Mouse (Mus musculus): ENCODE data around the gene Tgfbr1. TPM values are rescaled to one million over a fixed set of nuclear protein-coding genes. Genes with fewer than 3 reads are reported as not detected.

Tgfbr1 gene
- 79.5 TPM for polyA plus RNA-seq (2014; fragmentation: Illumina TruSeq; extraction: RNeasy Lipid Tissue Mini Kit (QIAGEN cat#74804); ENCODE audit: low read depth, low replicate concordance)

DNA sequence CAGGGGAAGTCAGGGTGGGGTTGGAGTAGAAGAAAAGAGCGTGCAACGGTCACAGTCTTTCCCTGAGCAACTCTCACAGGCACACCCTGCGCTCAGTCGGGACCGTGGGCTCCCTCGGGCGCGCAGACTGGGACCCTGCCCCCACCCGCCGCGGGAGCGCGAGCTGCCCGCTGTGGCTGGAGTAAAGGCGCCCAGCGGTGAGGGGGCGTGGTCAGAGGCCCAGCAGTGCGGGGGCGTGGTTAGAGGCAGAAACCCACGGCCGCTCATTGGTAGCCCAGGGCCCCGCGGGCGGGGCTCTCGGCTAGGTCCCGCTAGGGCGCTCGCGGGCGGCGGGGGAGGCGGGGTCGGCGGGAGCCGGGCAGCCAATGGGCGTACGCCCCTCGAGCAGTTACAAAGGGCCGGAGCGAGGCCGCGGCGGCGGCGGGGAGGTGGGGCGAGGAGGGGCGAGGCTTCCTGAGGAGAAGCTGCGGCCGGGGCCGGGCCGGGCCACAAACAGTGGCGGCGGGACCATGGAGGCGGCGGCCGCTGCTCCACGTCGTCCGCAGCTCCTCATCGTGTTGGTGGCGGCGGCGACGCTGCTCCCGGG is at the start of gene Tgfbr1:
TSS of gene Tgfbr1 (plus strand) at position 420 of the 586 bp plus-strand sequence.

Other genes starting within 250 kb of the Tgfbr1 start
- 6.7 TPM for gene Col15a1, start 145.1 kb upstream of the Tgfbr1 start, polyA plus RNA-seq (2014; fragmentation: Illumina TruSeq; extraction: RNeasy Lipid Tissue Mini Kit (QIAGEN cat#74804); ENCODE audit: low read depth, low replicate concordance)
- gene Alg2, start 121.1 kb downstream of the Tgfbr1 start, polyA plus RNA-seq (2014; fragmentation: Illumina TruSeq; extraction: RNeasy Lipid Tissue Mini Kit (QIAGEN cat#74804); ENCODE audit: low read depth, low replicate concordance): 10.1 TPM
- gene Sec61b, start 121.4 kb downstream of the Tgfbr1 start, polyA plus RNA-seq (2014; fragmentation: Illumina TruSeq; extraction: RNeasy Lipid Tissue Mini Kit (QIAGEN cat#74804); ENCODE audit: low read depth, low replicate concordance): 28.8 TPM

Measured in testis, adult 10 weeks (tissue).